In genomic region chr17:12195604-12196003, GRCm38 (mm10) we compare ENCODE assay signal across 11 mouse cellular contexts.
DNase-seq lines count a peak whose midpoint lies in the region; ATAC-seq and TF ChIP-seq lines count a peak whose summit lies in the region.
"Had no signal": no experiment of that assay in that cellular context is flagged by ENCODE, and none has a peak within 500 bp of the region (broad histone marks: within the 10 kb centered on the region; RNA-seq: fewer than 3 reads in every experiment).

No protein-coding gene starts in this region.

- WGBS in heart, embryonic 15.5 days: 33% methylated on average over 10 of the region's 10 CpGs
- WGBS in embryonic facial prominence, embryonic 13.5 days: 34% methylated on average over 10 of the region's 10 CpGs
- 55% methylated on average over 10 of the region's 10 CpGs for WGBS in liver, embryonic 12.5 days (ENCODE audit: insufficient replicate concordance)
- 86% methylated on average over 10 of the region's 10 CpGs for WGBS in thymus, adult 2 months

- TF ChIP-seq EP300 in ES-Bruce4 (IDR thresholded peaks at IDR 0.05; ENCODE audit: insufficient read depth, low read depth, low read length): peak; percentile 86

- no peaks in the 10 kb centered on the region for H3K9me3 ChIP-seq in heart, embryonic 15.5 days (replicated peaks)
- no peaks in the 10 kb centered on the region for H3K9me3 ChIP-seq in ES-Bruce4 (replicated peaks; ENCODE audit: control insufficient read depth, insufficient read depth, low read length, poor library complexity, severe bottlenecking)
- no peaks in the 10 kb centered on the region for H3K9me3 ChIP-seq in embryonic facial prominence, embryonic 13.5 days
- no peaks in the 10 kb centered on the region for H3K9me3 ChIP-seq in liver, embryonic 12.5 days (replicated peaks)

- no peaks in the 10 kb centered on the region for H3K27me3 ChIP-seq in heart, embryonic 15.5 days
- no peaks in the 10 kb centered on the region for H3K27me3 ChIP-seq in ES-Bruce4 (ENCODE audit: control insufficient read depth, insufficient read depth, low read length, poor library complexity, severe bottlenecking)
- H3K27me3 ChIP-seq in embryonic facial prominence, embryonic 13.5 days: no peaks in the 10 kb centered on the region
- no peaks in the 10 kb centered on the region for H3K27me3 ChIP-seq in liver, embryonic 12.5 days (replicated peaks)
- H3K27me3 ChIP-seq in thymus, adult 2 months (ENCODE audit: control insufficient read depth, insufficient read depth, low read length): no peaks in the 10 kb centered on the region
- H3K27me3 ChIP-seq: Patski had no signal

- ATAC-seq in heart, embryonic 15.5 days (replicated peaks; ENCODE audit: insufficient number of reproducible peaks, insufficient read depth, low FRiP score, low read depth): no peak; the same call in 1 of the 2 replicates
- 0 out of 2 replicates have a peak, but pooled peaks have one; percentile 20 for ATAC-seq in embryonic facial prominence, embryonic 13.5 days (ENCODE audit: insufficient number of reproducible peaks, insufficient read depth, low FRiP score, low TSS enrichment, low read depth)
- ATAC-seq in liver, embryonic 12.5 days: peak; percentile 44
- ATAC-seq: Patski had no signal

- H3K36me3 ChIP-seq in heart, embryonic 15.5 days: no peaks in the 10 kb centered on the region
- no peaks in the 10 kb centered on the region for H3K36me3 ChIP-seq in ES-Bruce4 (ENCODE audit: control insufficient read depth, insufficient read depth, low read length, poor library complexity, severe bottlenecking)
- 0 out of 2 replicates have a peak, but pooled peaks cover 6% of the 10 kb centered on the region for H3K36me3 ChIP-seq in embryonic facial prominence, embryonic 13.5 days
- peaks cover 77% of the 10 kb centered on the region for H3K36me3 ChIP-seq in liver, embryonic 12.5 days
- H3K36me3 ChIP-seq in thymus, adult 2 months (ENCODE audit: control insufficient read depth, insufficient read depth, low read length): no peaks in the 10 kb centered on the region

- 0 out of 2 replicates have a peak overlapping the region, but pooled peaks have one; percentile 14 for H3K4me2 ChIP-seq in heart, embryonic 15.5 days
- H3K4me2 ChIP-seq in embryonic facial prominence, embryonic 13.5 days: peak overlapping the region; percentile 30
- H3K4me2 ChIP-seq in liver, embryonic 12.5 days: peak overlapping the region; percentile 37

- no peak overlapping the region for H3K9ac ChIP-seq in heart, embryonic 15.5 days
- H3K9ac ChIP-seq in ES-Bruce4 (ENCODE audit: low read depth, poor library complexity, severe bottlenecking): peak overlapping the region; percentile 30
- H3K9ac ChIP-seq in embryonic facial prominence, embryonic 13.5 days: 0 out of 2 replicates have a peak overlapping the region, but pooled peaks have one; percentile 27
- peak overlapping the region; percentile 49 for H3K9ac ChIP-seq in liver, embryonic 12.5 days

- peaks cover 12% of the 10 kb centered on the region for H3K4me1 ChIP-seq in heart, embryonic 15.5 days (replicated peaks)
- peaks cover 3% of the 10 kb centered on the region for H3K4me1 ChIP-seq in ES-Bruce4 (ENCODE audit: control insufficient read depth, insufficient read depth, low read length)
- peaks cover 28% of the 10 kb centered on the region for H3K4me1 ChIP-seq in embryonic facial prominence, embryonic 13.5 days
- H3K4me1 ChIP-seq in liver, embryonic 12.5 days: peaks cover 90% of the 10 kb centered on the region
- H3K4me1 ChIP-seq in thymus, adult 2 months (replicated peaks; ENCODE audit: control insufficient read depth, insufficient read depth, low read length): peaks cover 6% of the 10 kb centered on the region

- no peak for DNase-seq in heart, postnatal 10 days
- no peak for DNase-seq in cerebellum, postnatal 36 days
- DNase-seq in thymus, adult 2 months: no peak
- no peak for DNase-seq in adrenal gland, adult (ENCODE audit: inconsistent age in 2 of 2, low spot score in 1 of 2)
- DNase-seq: cerebellum, postnatal 10 days; left cerebral cortex, postnatal 4 days had no signal

- intact Hi-C loops in heart, postnatal 10 days (cut with DNase I): no loop called here

- TF ChIP-seq POLR2A in ES-Bruce4 (IDR thresholded peaks at IDR 0.05; ENCODE audit: insufficient read depth, low read length): no peak
- no peak for TF ChIP-seq POLR2A in thymus, adult 2 months (IDR thresholded peaks at IDR 0.05; ENCODE audit: control insufficient read depth, extremely low read depth, insufficient read depth, low read length, poor library complexity)

- no peak overlapping the region for H3K27ac ChIP-seq in heart, embryonic 15.5 days
- H3K27ac ChIP-seq in ES-Bruce4 (ENCODE audit: insufficient read depth, low read length): peak overlapping the region; percentile 94
- H3K27ac ChIP-seq in embryonic facial prominence, embryonic 13.5 days: peak overlapping the region; percentile 71
- peak overlapping the region; percentile 78 for H3K27ac ChIP-seq in liver, embryonic 12.5 days
- H3K27ac ChIP-seq in thymus, adult 2 months (ENCODE audit: control insufficient read depth, insufficient read depth, low read length): no peak overlapping the region

- no peak overlapping the region for H3K4me3 ChIP-seq in heart, embryonic 15.5 days
- peak overlapping the region; percentile 42; the same call in 1 of the 2 replicates for H3K4me3 ChIP-seq in ES-Bruce4 (ENCODE audit: low read depth, low read length)
- H3K4me3 ChIP-seq in embryonic facial prominence, embryonic 13.5 days: no peak overlapping the region
- H3K4me3 ChIP-seq in liver, embryonic 12.5 days: no peak overlapping the region
- H3K4me3 ChIP-seq in thymus, adult 2 months (ENCODE audit: control insufficient read depth, insufficient read depth, low read length): no peak overlapping the region

- TF ChIP-seq CTCF in ES-Bruce4 (IDR thresholded peaks at IDR 0.05; ENCODE audit: low read depth, low read length): no peak
- TF ChIP-seq CTCF in thymus, adult 2 months (IDR thresholded peaks at IDR 0.05; ENCODE audit: borderline replicate concordance, control insufficient read depth, extremely low read depth, insufficient read depth, low read length, poor library complexity): no peak

Comparison
In these comparisons a context has a peak if more than half of its experiments do, and no peak if none do; other contexts are left out.
1. H3K27ac ChIP-seq: peak in ES-Bruce4 (single experiment), embryonic facial prominence, embryonic 13.5 days (single experiment) and liver, embryonic 12.5 days (single experiment); none in heart, embryonic 15.5 days (single experiment) and thymus, adult 2 months (single experiment).
2. Peak in every context shown above with its lines, with median percentiles within 50 percentile points of each other: H3K4me2 ChIP-seq.